Mouse (Mus musculus) mammary gland, adult 2 months (tissue): ENCODE data around the gene Tdpoz5. TPM values are rescaled to one million over a fixed set of nuclear protein-coding genes. Genes with fewer than 3 reads are reported as not detected.

Experiments used
- polyA plus RNA-seq: library from polyadenylated mRNA; depleted of rRNA; stranded (reverse); fragments of >200 nt; gene quantifications from 2 replicates; pipeline ENCODE4 v1.2.3, GENCODE M21; 2012; ENCODE audit warnings: low replicate concordance; rRNA removed

Gene Tdpoz5
- not detected in 2 replicates for polyA plus RNA-seq

GRCm38 (mm10) chr3:93961214-93961613 lies at the start of gene Tdpoz5:
TSS of gene Tdpoz5 (minus strand) at chr3:93961314.

GRCm38 (mm10) chr3:93943443-93943842 lies 17.7 kb downstream of the Tdpoz5 start, which contains the start of gene Gm9117:
TSS of gene Gm9117 (minus strand) at chr3:93943543.

Other genes with a start within 250 kb of the Tdpoz5 start
- gene Gm5773, start 188.3 kb downstream of the Tdpoz5 start, polyA plus RNA-seq = not detected in 2 replicates
- not detected in 2 replicates for gene Tdpoz4, start 164.9 kb downstream of the Tdpoz5 start, polyA plus RNA-seq
- gene Tdpoz3, start 135.3 kb downstream of the Tdpoz5 start, polyA plus RNA-seq = not detected in 2 replicates
- not detected in 2 replicates for gene Gm9117, start 17.8 kb downstream of the Tdpoz5 start, polyA plus RNA-seq
- gene Gm9125, start 93.6 kb upstream of the Tdpoz5 start, polyA plus RNA-seq = not detected in 2 replicates
- gene Gm10697, start 111.3 kb upstream of the Tdpoz5 start, polyA plus RNA-seq = not detected in 2 replicates
- not detected in 2 replicates for gene Gm10696, start 216.9 kb upstream of the Tdpoz5 start, polyA plus RNA-seq
- not detected in 2 replicates for gene Gm5286, start 235.4 kb upstream of the Tdpoz5 start, polyA plus RNA-seq